Mouse (Mus musculus) liver, adult 2 months (tissue): ENCODE results near the gene Slc22a15. TPM values are rescaled to one million over a fixed set of nuclear protein-coding genes. Genes with fewer than 3 reads are reported as not detected.
A peak's percentile ranks its signal among the peaks of the same experiment; 100 is the strongest.
"Not testable (repeated sequence)": the region's sequence is repeated elsewhere in the genome, so short reads cannot be mapped to it uniquely, and the experiment has no call there.

Source experiments
- DNase-seq: peaks from one replicate; pipeline ENCODE4 v3.0.0-alpha.2; 2011; ENCODE audit warnings: low read depth, low spot score; ENCODE audit errors: extremely low read depth
- H3K27ac ChIP-seq: fragments of 200-500 bp; replicated peaks from 2 replicates; pipeline ENCODE4 v1.5.1; 2012; ENCODE audit warnings: low read depth, mild to moderate bottlenecking, control low read depth, inconsistent platforms, low read length; ENCODE audit not compliant: insufficient read depth
- H3K27me3 ChIP-seq: fragments of 200-500 bp; 2 replicates; pipeline ENCODE4 v1.6.1; 2012; ENCODE audit warnings: mild to moderate bottlenecking, moderate library complexity, low read length, inconsistent platforms; ENCODE audit not compliant: control insufficient read depth, insufficient read depth
- H3K36me3 ChIP-seq: fragments of 200-500 bp; 2 replicates; pipeline ENCODE4 v1.6.1; 2012; ENCODE audit warnings: low read length, inconsistent platforms; ENCODE audit not compliant: control insufficient read depth, insufficient read depth
- H3K4me1 ChIP-seq: fragments of 200-500 bp; 2 replicates; pipeline ENCODE4 v1.6.1; 2011; ENCODE audit warnings: low read length; ENCODE audit not compliant: control insufficient read depth, insufficient read depth
- H3K4me3 ChIP-seq: fragments of 200-500 bp; 2 replicates; pipeline ENCODE4 v1.5.1; 2011; ENCODE audit warnings: low read depth, mild to moderate bottlenecking, control low read depth, low read length, moderate library complexity; ENCODE audit not compliant: insufficient read depth
- H3K79me2 ChIP-seq: fragments of 200-500 bp; 2 replicates; pipeline ENCODE4 v1.6.1; 2012; ENCODE audit warnings: inconsistent platforms, mild to moderate bottlenecking, low read length, moderate library complexity; ENCODE audit not compliant: control insufficient read depth, insufficient read depth
- H3K9ac ChIP-seq: fragments of 200-500 bp; 2 replicates; pipeline ENCODE4 v1.6.1; 2012; ENCODE audit warnings: low read depth, mild to moderate bottlenecking, control low read depth, inconsistent platforms, low read length
- CTCF ChIP-seq: fragments of 200-500 bp; IDR thresholded peaks from 2 replicates; pipeline ENCODE4 v1.5.1; 2011; ENCODE audit warnings: low read depth, low read length, control low read depth
- POLR2A ChIP-seq: fragments of 200-500 bp; IDR thresholded peaks from 2 replicates; pipeline ENCODE4 v1.6.1; 2011; ENCODE audit warnings: low read length, control low read depth; ENCODE audit not compliant: insufficient read depth; ENCODE audit errors: extremely low read depth
- WGBS: fragments of 180-500 bp; shearing (Covaris S2); methylation state at CpG from one replicate; pipeline ENCODE4 v1.1.7; 2018; 5-methylcytosine and 5-hydroxymethylcytosine counted together
- polyA plus RNA-seq: library from polyadenylated mRNA; depleted of rRNA; stranded (reverse); fragments of >200 nt; gene quantifications from 2 replicates; pipeline ENCODE4 v1.2.3, GENCODE M21; 2012
- total RNA-seq: library from RNA; depleted of rRNA; stranded (reverse); fragments of >200 nt; gene quantifications from 2 replicates; pipeline ENCODE4 v1.2.3, GENCODE M21; 2014

The Slc22a15 gene
- total and polyA plus RNA-seq, 2 experiments = 3.5 to 5.8 TPM

DNA sequence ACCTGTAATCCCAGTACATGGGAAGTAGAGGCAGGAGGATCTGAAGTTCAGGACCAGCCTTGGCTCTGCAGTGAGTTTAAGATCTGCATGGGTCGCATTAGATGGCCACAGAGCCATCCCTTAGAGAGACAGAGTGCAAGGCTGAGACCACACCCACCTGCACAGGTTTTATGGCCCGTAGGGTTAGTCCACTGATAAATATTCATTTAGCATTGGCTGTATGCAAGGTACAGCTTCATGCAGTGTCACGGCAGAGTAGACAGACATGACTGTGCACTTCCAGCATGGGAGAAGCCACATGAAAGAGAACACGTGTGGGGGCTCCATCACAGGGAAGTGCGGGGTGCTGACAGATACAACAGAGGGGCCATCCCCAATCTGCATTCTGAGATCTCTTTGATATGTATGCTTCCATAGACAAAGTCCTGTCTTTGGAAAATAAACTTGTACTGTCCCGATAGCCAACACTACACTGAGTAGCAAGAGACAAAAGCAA is 97.0 kb downstream of the Slc22a15 start:
- Histone ChIP-seq H3K9ac (no peak overlapping the region), H3K27me3 (no peaks in the 10 kb centered on the region), H3K36me3 (no peaks in the 10 kb centered on the region), H3K4me1 (peaks cover 6% of the 10 kb centered on the region), H3K27ac (no peak overlapping the region), H3K79me2 (no peaks in the 10 kb centered on the region), H3K4me3 (no peak overlapping the region)
- no peak for DNase-seq
- 84% methylated on average over 6 of the region's 6 CpGs for WGBS
- TF ChIP-seq POLR2A (no peak), CTCF (no peak)

DNA sequence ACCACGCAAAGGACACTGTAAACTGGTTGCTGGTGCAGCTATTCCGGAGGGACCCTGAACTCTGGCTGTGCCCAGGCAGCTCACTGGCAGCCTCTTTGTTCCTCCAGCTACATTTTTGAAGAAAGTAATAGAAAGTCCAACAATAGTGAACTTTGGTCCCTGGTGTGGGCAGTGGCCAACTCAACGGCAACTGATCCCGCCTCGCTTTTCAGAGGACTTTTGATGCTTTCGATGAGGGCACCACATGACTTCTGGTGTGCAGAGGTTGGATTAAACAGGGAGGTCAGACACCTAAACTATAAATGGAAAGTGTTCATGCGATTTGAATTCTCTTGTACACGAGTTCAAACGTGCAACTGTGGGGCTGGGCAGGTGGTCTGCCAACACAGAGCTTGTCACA is 99.9 kb downstream of the Slc22a15 start:
- Histone ChIP-seq H3K27me3 (no peaks in the 10 kb centered on the region), H3K4me1 (peaks cover 3% of the 10 kb centered on the region; the same call in 1 of the 2 replicates), H3K9ac (no peak overlapping the region), H3K4me3 (no peak overlapping the region), H3K27ac (no peak overlapping the region), H3K36me3 (no peaks in the 10 kb centered on the region), H3K79me2 (no peaks in the 10 kb centered on the region)
- WGBS = 42% methylated on average over 9 of the region's 9 CpGs
- TF ChIP-seq POLR2A (no peak), CTCF (no peak)
- peak; percentile 79 for DNase-seq

DNA sequence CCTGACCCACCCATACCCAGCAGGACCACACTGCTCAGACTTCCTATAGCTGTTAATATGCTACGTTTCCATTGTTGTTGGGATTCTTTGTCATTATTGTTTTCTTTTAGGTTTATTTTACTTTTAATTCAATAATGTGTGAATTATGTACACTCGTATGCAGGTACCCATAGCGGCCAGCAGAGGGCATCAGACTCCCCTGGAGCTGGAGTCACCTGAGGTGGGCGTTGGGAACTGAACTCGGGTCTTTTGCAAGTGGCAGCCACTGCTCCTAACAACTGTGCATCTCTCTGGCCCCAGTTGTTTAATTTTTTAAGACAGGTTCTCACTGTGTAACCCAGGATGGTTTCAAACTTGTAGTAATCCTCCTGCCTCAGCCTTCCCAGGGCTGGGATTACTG is 102.2 kb downstream of the Slc22a15 start:
- H3K79me2 ChIP-seq = no peaks in the 10 kb centered on the region
- no peak overlapping the region for H3K27ac ChIP-seq
- 81% methylated on average over 5 of the region's 5 CpGs for WGBS
- peaks cover 3% of the 10 kb centered on the region; the same call in 1 of the 2 replicates for H3K4me1 ChIP-seq
- DNase-seq = no peak
- no peak for TF ChIP-seq POLR2A
- TF ChIP-seq CTCF = peak; percentile 53
- H3K36me3 ChIP-seq = no peaks in the 10 kb centered on the region
- no peak overlapping the region for H3K9ac ChIP-seq
- no peak overlapping the region for H3K4me3 ChIP-seq
- no peaks in the 10 kb centered on the region for H3K27me3 ChIP-seq

DNA sequence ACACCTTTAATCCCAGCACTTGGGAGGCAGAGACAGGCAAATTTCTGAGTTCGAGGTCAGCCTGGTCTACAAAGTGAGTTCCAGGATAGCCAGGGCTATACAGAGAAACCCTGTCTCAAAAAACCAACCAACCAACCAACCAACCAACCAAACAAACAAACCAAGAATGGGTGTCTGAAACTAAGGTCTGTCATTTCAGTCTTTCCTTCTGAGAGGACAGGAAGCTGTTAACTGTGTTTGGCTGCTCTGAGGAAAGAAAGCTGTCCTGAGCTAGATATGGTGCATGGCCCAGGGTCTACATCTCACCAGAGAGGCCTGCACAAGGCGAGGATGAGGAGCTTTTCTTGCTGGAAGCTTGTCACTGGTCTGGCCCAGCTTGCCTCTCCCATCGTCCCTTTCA is 103.5 kb downstream of the Slc22a15 start:
- not testable (repeated sequence) for H3K4me3 ChIP-seq, H3K36me3 ChIP-seq, H3K79me2 ChIP-seq, H3K9ac ChIP-seq, H3K4me1 ChIP-seq, H3K27me3 ChIP-seq, H3K27ac ChIP-seq, DNase-seq
- WGBS = 92% methylated on average over 3 of the region's 3 CpGs

DNA sequence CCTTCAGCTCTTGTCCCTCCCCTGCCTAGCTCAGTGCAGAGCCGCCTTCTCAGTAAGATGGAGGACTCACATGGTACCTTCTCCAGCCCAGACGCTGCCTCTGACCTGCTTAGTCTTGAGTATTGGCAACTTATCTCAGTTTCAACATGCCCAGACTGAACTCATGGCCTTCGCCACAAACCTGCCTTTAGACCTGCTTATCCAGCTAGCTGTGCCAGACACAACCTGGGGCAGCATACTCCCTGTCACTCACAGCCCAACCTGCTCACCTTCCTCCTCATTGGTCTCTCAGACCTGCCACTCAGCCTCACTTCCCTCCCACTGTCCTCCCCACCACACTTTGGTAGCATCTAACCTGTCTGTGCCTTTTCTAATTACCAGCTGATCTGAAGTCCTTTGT is 108.2 kb downstream of the Slc22a15 start:
- Histone ChIP-seq H3K9ac (no peak overlapping the region), H3K4me1 (no peaks in the 10 kb centered on the region), H3K27ac (no peak overlapping the region), H3K36me3 (no peaks in the 10 kb centered on the region), H3K79me2 (no peaks in the 10 kb centered on the region), H3K27me3 (no peaks in the 10 kb centered on the region), H3K4me3 (no peak overlapping the region)
- DNase-seq = no peak
- 76% methylated on average over 3 of the region's 3 CpGs for WGBS
- TF ChIP-seq CTCF (no peak), POLR2A (no peak)

DNA sequence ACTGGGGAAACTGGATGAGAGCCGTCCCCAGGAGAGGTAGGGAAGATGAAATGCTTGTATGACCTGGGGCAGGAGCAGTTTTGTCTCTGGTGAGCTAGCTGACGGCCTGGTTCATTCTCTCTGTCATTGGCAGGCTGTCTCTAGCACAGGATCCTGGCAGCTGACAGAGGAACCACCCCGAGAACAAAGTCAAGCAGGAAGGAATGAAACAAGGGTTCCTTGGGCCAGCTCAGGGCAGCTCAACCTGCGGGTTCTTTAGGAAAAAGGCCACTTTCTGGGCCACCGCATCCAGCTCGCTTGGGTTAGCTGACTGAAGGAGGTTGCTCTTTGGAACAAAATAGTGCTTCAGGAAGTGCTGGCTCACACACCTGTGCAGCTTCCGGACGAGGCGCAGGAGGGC is 109.5 kb downstream of the Slc22a15 start:
- no peaks in the 10 kb centered on the region for H3K27me3 ChIP-seq
- no peaks in the 10 kb centered on the region for H3K36me3 ChIP-seq
- TF ChIP-seq POLR2A (no peak), CTCF (no peak)
- no peaks in the 10 kb centered on the region for H3K4me1 ChIP-seq
- no peak overlapping the region for H3K27ac ChIP-seq
- 86% methylated on average over 9 of the region's 9 CpGs for WGBS
- no peak overlapping the region for H3K9ac ChIP-seq
- no peaks in the 10 kb centered on the region for H3K79me2 ChIP-seq
- no peak overlapping the region for H3K4me3 ChIP-seq
- no peak for DNase-seq
